Comparison of ENCODE assay signal across 8 mouse cellular contexts in the genomic region with DNA sequence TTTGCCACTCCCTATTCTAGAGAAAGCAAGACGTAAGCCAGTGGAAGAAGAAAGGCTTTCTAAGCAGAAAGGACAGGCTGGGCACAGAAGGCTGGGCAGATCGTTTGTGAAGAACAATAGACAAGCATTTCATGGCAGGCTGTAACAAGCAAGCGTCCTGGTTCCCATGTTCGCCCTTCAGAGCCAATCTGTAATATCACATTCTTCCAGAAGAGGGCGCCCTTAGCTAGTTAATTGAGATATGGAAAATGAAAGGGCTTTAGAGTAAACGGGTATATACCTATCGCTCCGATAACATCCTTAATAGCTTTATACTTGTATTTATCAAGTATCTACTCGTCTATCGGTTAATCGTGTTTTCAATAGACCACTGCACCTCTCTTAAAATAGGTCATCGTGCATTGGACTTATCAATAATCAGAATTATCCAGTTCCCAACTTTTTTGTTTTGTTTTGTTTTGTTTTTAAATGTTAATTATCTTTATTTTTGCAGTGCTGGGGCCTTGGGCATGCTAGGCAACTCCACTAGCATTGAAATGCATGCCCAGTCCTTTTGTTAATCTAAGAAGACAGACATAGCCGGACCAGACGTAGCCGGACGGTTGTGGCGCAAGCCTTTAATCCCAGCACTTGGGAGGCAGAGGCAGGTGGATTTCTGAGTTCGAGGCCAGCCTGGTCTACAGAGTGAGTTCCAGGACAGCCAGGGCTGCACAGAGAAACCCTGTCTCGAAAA. TPM values are rescaled to one million over a fixed set of nuclear protein-coding genes. Genes with fewer than 3 reads are reported as not detected.
DNase-seq lines count a peak whose midpoint lies in the region; ATAC-seq and TF ChIP-seq lines count a peak whose summit lies in the region.

No protein-coding gene starts in this region.

- no peaks in the 10 kb centered on the region for H3K27me3 ChIP-seq in embryonic facial prominence, embryonic 10.5 days (replicated peaks; ENCODE audit: low read depth, poor library complexity, severe bottlenecking)
- no peaks in the 10 kb centered on the region for H3K27me3 ChIP-seq in heart, embryonic 16.5 days (ENCODE audit: control insufficient read depth, insufficient read depth, low read length)
- H3K27me3 ChIP-seq in liver, postnatal 0 days (ENCODE audit: insufficient read depth, low read length): no peaks in the 10 kb centered on the region
- no peaks in the 10 kb centered on the region for H3K27me3 ChIP-seq in neural tube, embryonic 11.5 days (ENCODE audit: control insufficient read depth, insufficient read depth, low read length)
- H3K27me3 ChIP-seq in stomach, postnatal 0 days (ENCODE audit: control insufficient read depth, insufficient read depth, low read length): no peaks in the 10 kb centered on the region

- H3K27ac ChIP-seq in embryonic facial prominence, embryonic 10.5 days (replicated peaks): no peak overlapping the region
- no peak overlapping the region for H3K27ac ChIP-seq in heart, embryonic 16.5 days (ENCODE audit: low read length)
- H3K27ac ChIP-seq in liver, postnatal 0 days (ENCODE audit: low read depth): no peak overlapping the region
- no peak overlapping the region for H3K27ac ChIP-seq in neural tube, embryonic 11.5 days (ENCODE audit: low read depth, low read length)
- H3K27ac ChIP-seq in stomach, postnatal 0 days (replicated peaks): no peak overlapping the region

- no peak overlapping the region for H3K4me3 ChIP-seq in embryonic facial prominence, embryonic 10.5 days
- peak overlapping the region; percentile 14; the same call in 1 of the 2 replicates for H3K4me3 ChIP-seq in heart, embryonic 16.5 days (ENCODE audit: low read length)
- peak overlapping the region; percentile 45 for H3K4me3 ChIP-seq in liver, postnatal 0 days (ENCODE audit: low read depth, low read length)
- H3K4me3 ChIP-seq in neural tube, embryonic 11.5 days (ENCODE audit: low read depth, low read length): no peak overlapping the region
- H3K4me3 ChIP-seq in stomach, postnatal 0 days (ENCODE audit: low read depth, low read length): 0 out of 2 replicates have a peak overlapping the region, but pooled peaks have one; percentile 22

- peak; percentile 45 for ATAC-seq in CD4-positive, CD25-positive, alpha-beta regulatory T cell, adult 4 months
- ATAC-seq in heart, embryonic 16.5 days (replicated peaks; ENCODE audit: extremely low read depth, insufficient read depth, low FRiP score): 0 out of 2 replicates have a peak, but pooled peaks have one; percentile 34
- peak; percentile 77 for ATAC-seq in liver, postnatal 0 days
- ATAC-seq in neural tube, embryonic 11.5 days (ENCODE audit: insufficient read depth, low FRiP score, low TSS enrichment): peak; percentile 60
- ATAC-seq in stomach, postnatal 0 days (ENCODE audit: low FRiP score, low TSS enrichment): peak; percentile 66

- no peak for TF ChIP-seq EP300 in liver, postnatal 0 days (IDR thresholded peaks at IDR 0.05; ENCODE audit: low read depth)
- TF ChIP-seq EP300 in stomach, postnatal 0 days (optimal IDR thresholded peaks at IDR 0.05): no peak

- H3K36me3 ChIP-seq in embryonic facial prominence, embryonic 10.5 days (replicated peaks): no peaks in the 10 kb centered on the region
- H3K36me3 ChIP-seq in heart, embryonic 16.5 days (ENCODE audit: control insufficient read depth, insufficient read depth): no peaks in the 10 kb centered on the region
- H3K36me3 ChIP-seq in liver, postnatal 0 days (replicated peaks; ENCODE audit: insufficient read depth, low read length): no peaks in the 10 kb centered on the region
- no peaks in the 10 kb centered on the region for H3K36me3 ChIP-seq in neural tube, embryonic 11.5 days (ENCODE audit: control insufficient read depth, insufficient read depth, low read length)
- no peaks in the 10 kb centered on the region for H3K36me3 ChIP-seq in stomach, postnatal 0 days (ENCODE audit: control insufficient read depth, insufficient read depth, low read length)

- no peaks in the 10 kb centered on the region for H3K4me1 ChIP-seq in embryonic facial prominence, embryonic 10.5 days
- no peaks in the 10 kb centered on the region for H3K4me1 ChIP-seq in heart, embryonic 16.5 days (ENCODE audit: control insufficient read depth, insufficient read depth, low read length)
- H3K4me1 ChIP-seq in liver, postnatal 0 days (ENCODE audit: insufficient read depth): no peaks in the 10 kb centered on the region
- H3K4me1 ChIP-seq in neural tube, embryonic 11.5 days (ENCODE audit: control insufficient read depth, insufficient read depth, low read length): no peaks in the 10 kb centered on the region
- H3K4me1 ChIP-seq in stomach, postnatal 0 days (replicated peaks; ENCODE audit: control insufficient read depth, insufficient read depth): no peaks in the 10 kb centered on the region

- H3K9ac ChIP-seq in heart, embryonic 16.5 days (ENCODE audit: low read length): peak overlapping the region; percentile 21; the same call in 1 of the 2 replicates
- H3K9ac ChIP-seq in liver, postnatal 0 days (replicated peaks): no peak overlapping the region
- H3K9ac ChIP-seq in neural tube, embryonic 11.5 days (ENCODE audit: low read length): no peak overlapping the region
- no peak overlapping the region for H3K9ac ChIP-seq in stomach, postnatal 0 days (ENCODE audit: low read length)

- WGBS in embryonic facial prominence, embryonic 10.5 days: 47% methylated on average over 19 of the region's 19 CpGs
- 37% methylated on average over 19 of the region's 19 CpGs for WGBS in heart, embryonic 16.5 days
- WGBS in liver, postnatal 0 days (ENCODE audit: insufficient replicate concordance): 29% methylated on average over 19 of the region's 19 CpGs
- WGBS in neural tube, embryonic 11.5 days: 47% methylated on average over 19 of the region's 19 CpGs
- WGBS in stomach, postnatal 0 days: 38% methylated on average over 19 of the region's 19 CpGs

- H3K4me2 ChIP-seq in heart, embryonic 16.5 days (ENCODE audit: low read depth, low read length): peak overlapping the region; percentile 43; the same call in 1 of the 2 replicates
- peak overlapping the region; percentile 50 for H3K4me2 ChIP-seq in liver, postnatal 0 days (ENCODE audit: low read depth, low read length)
- H3K4me2 ChIP-seq in neural tube, embryonic 11.5 days (ENCODE audit: low read depth): no peak overlapping the region
- peak overlapping the region; percentile 33; the same call in 1 of the 2 replicates for H3K4me2 ChIP-seq in stomach, postnatal 0 days (replicated peaks; ENCODE audit: low read depth)

- TF ChIP-seq CTCF in liver, postnatal 0 days (IDR thresholded peaks at IDR 0.05; ENCODE audit: low read depth): peak; percentile 94
- peak; percentile 92 for TF ChIP-seq CTCF in stomach, postnatal 0 days (IDR thresholded peaks at IDR 0.05; ENCODE audit: low read depth)

- DNase-seq in adrenal gland, adult 8-10 months: peak; percentile 31
- DNase-seq in embryonic facial prominence, embryonic 10.5 days (ENCODE audit: low spot score): peak; percentile 61
- DNase-seq in kidney, postnatal 4 days: peak; percentile 64 to 74
- peak; percentile 83 for DNase-seq in liver, postnatal 0 days
- peak; percentile 76 for DNase-seq in neural tube, embryonic 11.5 days (ENCODE audit: low spot score)
- DNase-seq in stomach, postnatal 0 days (ENCODE audit: low spot score): peak; percentile 73

- H3K9me3 ChIP-seq in embryonic facial prominence, embryonic 10.5 days: no peaks in the 10 kb centered on the region
- no peaks in the 10 kb centered on the region for H3K9me3 ChIP-seq in heart, embryonic 16.5 days (replicated peaks; ENCODE audit: control insufficient read depth, low read length)
- no peaks in the 10 kb centered on the region for H3K9me3 ChIP-seq in liver, postnatal 0 days (ENCODE audit: low read length)
- no peaks in the 10 kb centered on the region for H3K9me3 ChIP-seq in neural tube, embryonic 11.5 days (ENCODE audit: control insufficient read depth, low read length)
- no peaks in the 10 kb centered on the region for H3K9me3 ChIP-seq in stomach, postnatal 0 days (ENCODE audit: control insufficient read depth, low read length)

RNA-seq across cellular contexts. Expression of a gene that starts 15.0 kb away (rescaled TPM):
- polyA plus RNA-seq in CD4-positive, CD25-positive, alpha-beta regulatory T cell, adult 4 months (2017; shearing (Covaris generic)): 1,000 to 10,000 TPM; 1,557 to 1,698 TPM
- total RNA-seq in adrenal gland, adult 8-10 months (2022): 100 to 1,000 TPM; 569 to 683 (median 613) TPM
- 735 and 738 TPM in 2 replicates for polyA plus RNA-seq in embryonic facial prominence, embryonic 10.5 days (2016; fragmentation: Nextera tagmentation; extraction: Ambion mirVana)
- polyA plus RNA-seq in heart, embryonic 16.5 days (2015; fragmentation: Nextera tagmentation; extraction: Ambion mirVana): 404 and 445 TPM in 2 replicates
- polyA plus RNA-seq in liver, postnatal 0 days (2015; fragmentation: Nextera tagmentation; extraction: Ambion mirVana): 446 and 482 TPM in 2 replicates
- polyA plus RNA-seq in neural tube, embryonic 11.5 days (2014; fragmentation: Nextera tagmentation; extraction: Ambion mirVana): 690 and 753 TPM in 2 replicates
- polyA plus RNA-seq in stomach, postnatal 0 days (2015; fragmentation: Nextera tagmentation; extraction: Ambion mirVana): 760 and 770 TPM in 2 replicates

RNA-seq across cellular contexts. Expression of a gene that starts 16.5 kb away (rescaled TPM):
- 10 to 100 TPM; 24.5 to 30.9 TPM for polyA plus RNA-seq in CD4-positive, CD25-positive, alpha-beta regulatory T cell, adult 4 months (2017; shearing (Covaris generic))
- 10 to 100 TPM; 10.4 to 15.0 (median 12.8) TPM for total RNA-seq in adrenal gland, adult 8-10 months (2022)
- polyA plus RNA-seq in embryonic facial prominence, embryonic 10.5 days (2016; fragmentation: Nextera tagmentation; extraction: Ambion mirVana): 17.6 and 17.9 TPM in 2 replicates
- polyA plus RNA-seq in heart, embryonic 16.5 days (2015; fragmentation: Nextera tagmentation; extraction: Ambion mirVana): 9.6 and 9.9 TPM in 2 replicates
- polyA plus RNA-seq in liver, postnatal 0 days (2015; fragmentation: Nextera tagmentation; extraction: Ambion mirVana): 2.4 and 2.7 TPM in 2 replicates
- polyA plus RNA-seq in neural tube, embryonic 11.5 days (2014; fragmentation: Nextera tagmentation; extraction: Ambion mirVana): 16.5 and 19.6 TPM in 2 replicates
- polyA plus RNA-seq in stomach, postnatal 0 days (2015; fragmentation: Nextera tagmentation; extraction: Ambion mirVana): 1.9 and 2.6 TPM in 2 replicates

RNA-seq across cellular contexts. Expression of a gene that starts 22.6 kb away (rescaled TPM):
- 10 to 100 TPM; 30.3 to 37.4 TPM for polyA plus RNA-seq in CD4-positive, CD25-positive, alpha-beta regulatory T cell, adult 4 months (2017; shearing (Covaris generic))
- total RNA-seq in adrenal gland, adult 8-10 months (2022): 10 to 100 TPM; 21.0 to 22.3 (median 21.6) TPM
- 17.1 and 18.7 TPM in 2 replicates for polyA plus RNA-seq in embryonic facial prominence, embryonic 10.5 days (2016; fragmentation: Nextera tagmentation; extraction: Ambion mirVana)
- polyA plus RNA-seq in heart, embryonic 16.5 days (2015; fragmentation: Nextera tagmentation; extraction: Ambion mirVana): 11.1 and 13.8 TPM in 2 replicates
- polyA plus RNA-seq in liver, postnatal 0 days (2015; fragmentation: Nextera tagmentation; extraction: Ambion mirVana): 5.3 and 6.0 TPM in 2 replicates
- 15.3 and 16.9 TPM in 2 replicates for polyA plus RNA-seq in neural tube, embryonic 11.5 days (2014; fragmentation: Nextera tagmentation; extraction: Ambion mirVana)
- 6.8 and 7.3 TPM in 2 replicates for polyA plus RNA-seq in stomach, postnatal 0 days (2015; fragmentation: Nextera tagmentation; extraction: Ambion mirVana)

RNA-seq across cellular contexts. Expression of a gene that starts 56.0 kb away (rescaled TPM):
- polyA plus RNA-seq in CD4-positive, CD25-positive, alpha-beta regulatory T cell, adult 4 months (2017; shearing (Covaris generic)): 10 to 100 TPM; 13.6 to 27.9 TPM
- total RNA-seq in adrenal gland, adult 8-10 months (2022): 1 to 10 TPM; 2.0 to 3.4 (median 2.7) TPM
- 0.96 and 1.1 TPM in 2 replicates for polyA plus RNA-seq in embryonic facial prominence, embryonic 10.5 days (2016; fragmentation: Nextera tagmentation; extraction: Ambion mirVana)
- polyA plus RNA-seq in heart, embryonic 16.5 days (2015; fragmentation: Nextera tagmentation; extraction: Ambion mirVana): 0.44 and 0.81 TPM in 2 replicates
- polyA plus RNA-seq in liver, postnatal 0 days (2015; fragmentation: Nextera tagmentation; extraction: Ambion mirVana): 0.22 and 0.31 TPM in 2 replicates
- 0.77 and 0.89 TPM in 2 replicates for polyA plus RNA-seq in neural tube, embryonic 11.5 days (2014; fragmentation: Nextera tagmentation; extraction: Ambion mirVana)
- 0.11 and 0.16 TPM in 2 replicates for polyA plus RNA-seq in stomach, postnatal 0 days (2015; fragmentation: Nextera tagmentation; extraction: Ambion mirVana)

Comparison
In these comparisons a context has a peak if more than half of its experiments do, and no peak if none do; other contexts are left out.
1. DNase-seq: peak in every context shown above with its lines; median percentile 83 in liver, postnatal 0 days; 76 in neural tube, embryonic 11.5 days; 73 in stomach, postnatal 0 days; 69 in kidney, postnatal 4 days; 61 in embryonic facial prominence, embryonic 10.5 days; 31 in adrenal gland, adult 8-10 months.
2. H3K4me3 ChIP-seq: peak in heart, embryonic 16.5 days (single experiment), liver, postnatal 0 days (single experiment) and stomach, postnatal 0 days (single experiment); none in embryonic facial prominence, embryonic 10.5 days (single experiment) and neural tube, embryonic 11.5 days (single experiment).
3. Peak in every context shown above with its lines, with median percentiles within 50 percentile points of each other: ATAC-seq.